Mouse (Mus musculus): ENCODE measurements at regions not wholly inside any gene's neighbourhood (a gene's known extent, or its start where the extent isn't known, plus 50 kb on each side); places are given as distances from the start of the nearest gene placed in this dataset.
A peak's percentile ranks its signal among the peaks of the same experiment; 100 is the strongest.

DNA sequence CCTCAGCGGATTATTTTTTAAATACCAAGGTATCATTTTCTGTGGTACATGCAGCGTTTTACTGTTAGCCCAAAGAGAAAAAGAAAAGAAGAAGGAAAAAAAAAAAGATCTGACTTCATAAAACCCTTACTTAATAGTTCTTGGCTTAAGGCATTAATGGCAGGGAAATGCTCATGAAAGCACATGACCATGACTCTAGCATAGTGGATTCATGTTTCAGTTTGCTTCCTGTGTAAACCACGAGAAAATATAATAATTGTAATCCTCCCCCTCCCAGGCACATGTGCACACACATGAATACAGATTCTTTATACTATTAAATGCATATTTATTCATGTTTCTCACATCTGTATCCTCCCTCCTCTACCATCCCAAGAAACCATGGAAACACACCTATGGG, 486.9 kb upstream of the Gm9747 start:
- no peak for DNase-seq

DNA sequence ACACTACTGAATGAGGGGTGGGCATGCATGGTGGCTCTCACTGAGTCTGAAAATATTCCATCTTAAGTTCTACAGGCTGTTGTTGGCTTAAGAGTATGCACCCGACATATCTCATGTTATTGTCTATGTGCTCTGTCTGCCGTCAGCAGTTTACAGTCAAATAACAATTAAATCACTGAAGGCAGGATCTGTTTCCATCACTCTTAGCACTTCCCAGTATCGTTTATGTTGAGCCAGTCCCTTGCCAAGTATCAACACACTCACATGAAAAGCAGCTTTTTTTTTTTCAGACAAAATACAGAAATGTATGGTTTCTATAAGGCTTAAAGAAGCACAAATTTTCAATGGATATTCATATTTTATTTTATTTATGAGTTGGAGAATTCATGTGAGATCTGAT, 485.9 kb upstream of the Gm9747 start:
- DNase-seq: no peak

GRCm38 (mm10) chr1:81754067-81754466, 478.8 kb upstream of the Gm9747 start:
- no peak for DNase-seq

DNA sequence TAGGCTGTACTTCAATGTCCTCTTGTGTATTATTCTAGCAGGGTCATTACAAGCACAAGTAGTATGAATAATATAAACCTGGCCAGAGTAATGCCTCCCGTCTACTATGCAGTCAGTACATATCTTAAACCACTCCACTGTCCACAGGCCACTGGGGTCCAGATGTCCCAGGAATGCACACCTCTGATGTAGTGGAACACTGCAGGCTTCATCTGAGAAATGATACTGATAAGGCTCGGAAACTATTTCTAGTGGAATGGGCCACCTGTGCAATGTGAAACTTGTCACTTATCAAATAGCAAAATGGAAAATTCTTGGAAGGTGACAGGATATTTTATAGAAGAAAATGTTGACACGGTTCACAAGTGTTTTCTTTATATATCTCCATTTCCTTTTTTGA, 477.6 kb upstream of the Gm9747 start:
- no peak for DNase-seq

GRCm38 (mm10) chr1:81755694-81756093, 477.2 kb upstream of the Gm9747 start:
- DNase-seq: no peak

- no peak for DNase-seq
Observed at GRCm38 (mm10) chr1:81759919-81760318, 473.0 kb upstream of the Gm9747 start.

DNA sequence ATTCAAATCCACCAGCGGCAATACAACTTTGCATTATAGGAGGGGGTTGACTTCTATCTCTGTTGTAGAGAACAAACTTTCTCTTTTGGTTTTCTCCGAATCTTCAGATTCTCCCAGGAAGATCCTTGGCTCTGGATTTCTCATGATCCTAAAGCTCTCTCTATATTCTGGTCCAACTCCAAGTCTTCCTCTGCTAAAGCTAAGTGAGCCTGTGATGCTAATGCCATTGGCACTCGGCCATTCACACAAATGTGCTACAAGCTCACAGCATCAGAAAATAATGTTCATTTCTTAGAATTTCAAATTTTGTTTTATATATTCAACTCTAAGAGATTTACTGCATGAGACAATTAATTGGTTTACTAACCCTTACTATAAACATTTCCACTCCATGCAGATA, 461.2 kb upstream of the Gm9747 start:
- DNase-seq: no peak

DNA sequence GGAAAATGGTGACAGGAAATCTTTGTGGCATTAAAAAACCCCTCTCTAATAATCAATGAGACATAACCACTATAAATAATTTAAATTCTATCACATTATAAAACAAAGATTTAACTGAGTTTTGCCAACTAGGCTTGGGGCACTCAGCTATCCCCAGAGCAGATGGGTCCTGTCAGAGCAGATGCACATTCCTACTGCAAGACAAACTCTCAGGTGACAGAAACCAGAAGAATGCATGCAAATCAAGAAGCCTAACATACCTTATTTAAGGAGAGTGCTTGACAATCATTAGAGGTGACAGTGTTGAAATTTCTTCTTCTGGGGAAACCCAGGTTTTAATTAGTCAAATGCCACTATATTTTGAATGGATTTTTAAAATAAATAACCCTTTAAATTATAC, 452.3 kb upstream of the Gm9747 start:
- DNase-seq: no peak

DNA sequence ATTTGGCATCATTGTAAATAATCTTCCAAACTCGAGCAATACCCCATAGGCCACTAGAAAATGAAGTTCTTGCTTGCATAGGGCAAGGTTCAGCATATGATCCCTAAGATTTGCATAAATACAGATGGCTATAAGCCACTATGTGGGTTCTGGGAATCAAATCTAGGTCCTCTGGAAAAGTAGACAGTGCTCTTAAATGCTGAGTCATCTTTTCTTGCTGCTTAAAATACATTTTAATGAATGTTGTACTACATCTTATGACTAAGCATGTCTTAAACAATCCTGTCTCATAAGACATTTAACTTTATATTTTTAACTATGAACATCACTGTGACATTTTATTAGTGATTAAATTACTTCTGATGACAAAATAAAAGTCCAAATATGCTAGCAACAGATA, 448.6 kb upstream of the Gm9747 start:
- DNase-seq: no peak

GRCm38 (mm10) chr1:81794771-81795170, 438.1 kb upstream of the Gm9747 start:
- no peak for DNase-seq

DNA sequence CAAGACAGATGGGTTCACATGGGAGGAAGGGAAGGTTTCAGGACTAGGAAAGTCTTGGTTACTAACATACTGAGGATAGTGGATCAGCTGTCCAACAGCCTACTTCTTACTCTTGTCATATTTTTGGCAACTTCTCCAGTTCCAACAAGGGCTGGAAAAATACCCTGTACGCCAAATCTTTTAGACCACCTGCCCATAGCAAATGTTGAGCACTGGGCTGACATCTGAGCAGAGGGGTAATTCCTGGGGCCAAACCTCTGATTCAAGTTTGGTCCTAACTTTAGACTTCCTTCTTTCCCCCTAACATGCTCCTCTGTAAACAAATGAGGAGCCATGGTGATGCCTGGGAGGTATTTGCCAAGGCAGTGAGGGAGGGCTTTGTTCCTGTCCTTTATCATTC, 437.5 kb upstream of the Gm9747 start:
- DNase-seq: no peak

DNA sequence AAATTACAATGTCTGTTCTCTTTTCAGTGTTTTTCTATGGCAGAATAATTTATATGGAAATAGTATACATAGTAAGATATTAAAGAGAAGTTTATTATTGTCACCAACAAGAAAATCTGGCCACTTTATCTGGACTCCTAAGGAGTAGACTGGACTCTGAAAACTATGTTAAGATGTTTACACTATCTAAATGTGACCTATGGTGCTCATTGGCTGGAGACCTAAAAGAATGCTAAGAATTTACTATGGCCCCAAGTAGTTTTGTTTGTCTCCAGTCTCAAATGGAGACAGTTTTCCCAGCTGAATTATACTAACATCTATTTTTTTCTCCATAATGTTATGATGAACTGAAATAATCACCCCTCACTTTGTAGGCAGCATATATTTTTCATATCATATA, 421.3 kb upstream of the Gm9747 start:
- DNase-seq: no peak

- no peak for DNase-seq
Observed at GRCm38 (mm10) chr1:81818884-81819283, 414.0 kb upstream of the Gm9747 start.

DNA sequence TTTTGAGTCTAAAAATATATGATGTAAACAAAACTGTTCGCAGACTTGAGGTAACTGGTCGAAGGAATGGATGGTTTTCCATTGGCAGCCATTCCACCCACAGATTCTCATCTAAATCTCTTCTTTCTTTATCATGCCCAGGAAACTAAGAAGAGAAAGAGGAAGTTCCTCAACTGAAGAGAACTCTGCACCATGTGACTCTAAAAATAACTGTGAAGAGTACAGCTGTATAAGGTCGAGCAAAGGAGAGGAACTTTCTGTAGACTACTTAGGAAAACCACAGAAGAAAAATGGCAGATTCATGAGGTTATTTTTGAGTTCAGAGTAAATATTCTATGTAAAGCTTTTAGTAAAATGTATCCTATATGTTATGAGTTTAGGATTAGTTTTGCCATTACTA, 390.9 kb upstream of the Gm9747 start:
- no peak for DNase-seq

DNA sequence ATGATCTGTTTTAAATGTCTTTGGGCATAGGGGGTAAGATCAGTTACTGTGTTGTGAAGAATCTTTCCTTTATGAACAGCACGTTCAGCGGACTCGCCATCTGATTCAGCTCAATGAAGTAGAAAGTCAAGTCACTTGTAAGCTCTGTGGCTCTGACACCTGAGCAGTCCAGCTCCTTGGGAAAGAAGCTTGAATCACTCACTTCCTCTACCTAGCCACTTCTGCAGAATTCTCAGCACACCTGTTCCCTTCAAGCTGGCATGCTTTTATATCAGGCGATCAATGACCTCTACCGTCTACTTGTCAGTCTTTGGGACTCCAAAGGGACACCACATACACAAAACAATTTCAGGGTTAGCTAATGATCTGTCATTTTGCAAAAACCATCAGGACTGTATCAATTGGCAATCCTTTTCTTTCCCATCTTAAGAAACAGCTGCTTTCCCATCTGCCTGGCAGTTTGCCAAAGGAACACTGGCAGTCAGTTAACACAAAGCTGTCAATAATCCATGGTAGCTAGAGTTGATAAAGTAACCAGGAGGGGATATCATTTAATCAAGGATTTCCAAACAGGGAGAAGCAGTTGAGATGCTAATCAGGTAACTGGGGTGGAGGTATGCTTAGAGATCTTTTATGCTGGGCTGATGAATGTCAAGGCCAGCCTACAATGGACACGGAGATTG, 382.3 kb upstream of the Gm9747 start:
- DNase-seq: no peak

DNA sequence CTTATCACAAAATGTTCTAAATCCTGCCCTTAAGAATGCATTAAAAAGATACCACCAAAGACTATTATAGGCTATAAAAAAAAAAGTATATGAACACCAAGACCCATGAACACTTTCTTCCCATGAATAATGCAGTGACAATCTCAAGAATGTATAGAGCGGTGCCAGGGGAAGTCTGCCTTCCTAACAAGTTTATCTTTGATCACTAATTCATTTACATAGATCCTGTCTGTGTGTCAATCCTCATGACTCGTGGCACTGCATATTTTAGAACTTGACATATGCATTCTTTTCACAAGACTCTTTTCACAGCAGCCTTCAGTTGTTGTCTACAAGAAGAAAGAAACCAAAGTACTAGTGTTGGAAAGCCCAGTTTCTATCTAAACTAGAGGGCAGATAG, 373.4 kb upstream of the Gm9747 start:
- DNase-seq: no peak

GRCm38 (mm10) chr1:81864571-81864970, 368.3 kb upstream of the Gm9747 start:
- no peak for DNase-seq

DNA sequence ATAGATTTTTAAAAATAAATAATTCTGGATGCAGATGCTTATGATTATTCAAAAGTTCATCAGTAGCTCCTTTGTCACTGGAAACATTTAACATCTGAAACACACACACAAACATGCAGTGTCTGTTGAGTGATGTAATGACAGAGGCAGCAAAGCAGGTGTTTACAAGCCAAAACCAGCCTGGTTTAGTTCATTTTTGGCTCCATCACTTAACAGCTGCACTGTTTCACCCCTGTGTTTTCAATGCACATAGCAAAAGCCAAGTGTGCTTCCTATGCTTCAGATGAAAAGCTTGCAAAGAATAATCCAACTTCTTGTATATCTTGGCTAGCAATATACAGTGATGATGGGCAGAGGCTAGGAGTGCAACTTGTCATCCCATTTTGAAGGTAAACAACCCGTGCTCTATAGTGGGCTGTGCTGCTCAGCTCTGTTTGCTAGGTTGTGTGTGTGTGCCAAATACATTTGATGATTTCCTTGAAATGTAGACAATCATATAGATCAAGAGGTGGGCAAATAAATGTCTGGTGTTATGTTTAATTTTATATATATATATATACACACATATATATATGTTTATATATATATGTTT, 345.9 kb upstream of the Gm9747 start:
- DNase-seq: no peak

DNA sequence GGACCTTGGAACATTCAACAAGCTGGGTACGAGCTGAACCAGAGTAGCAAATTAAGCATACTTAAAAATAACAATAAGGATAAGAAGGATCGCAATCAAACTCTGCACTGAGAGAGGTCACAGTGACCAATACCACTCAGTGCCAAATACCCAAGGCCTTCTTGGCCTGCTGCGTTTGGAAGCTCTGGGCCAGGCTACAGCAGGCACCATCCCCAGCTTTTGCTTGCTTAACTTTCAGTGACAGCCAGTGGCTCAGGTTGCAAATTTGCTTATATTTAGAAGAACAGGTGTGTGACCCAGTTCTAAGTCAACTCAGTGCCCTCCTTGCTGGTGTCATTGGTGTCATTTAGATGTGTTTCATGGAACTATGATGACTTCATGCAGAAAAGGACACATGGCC, 335.7 kb upstream of the Gm9747 start:
- DNase-seq: peak; percentile 19

DNA sequence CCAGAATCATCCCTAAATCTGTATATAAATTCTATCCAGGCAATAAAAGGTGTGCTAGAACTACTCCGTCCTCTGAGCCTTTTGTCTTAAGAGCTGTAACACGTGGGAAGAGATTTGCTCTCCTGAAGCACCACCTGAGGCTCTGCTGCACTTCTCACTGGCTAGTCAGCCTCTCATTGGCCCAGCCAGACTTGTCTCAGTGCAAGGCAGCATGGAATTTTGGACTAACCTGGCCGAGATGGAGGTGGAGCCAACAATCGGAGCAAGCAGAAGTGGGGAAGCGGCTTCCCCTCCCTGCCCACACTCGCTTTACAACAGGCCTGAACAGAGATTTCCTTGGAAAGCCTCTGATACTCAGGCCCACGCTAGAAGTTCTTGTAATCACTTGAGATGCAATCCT, 332.1 kb upstream of the Gm9747 start:
- DNase-seq: no peak

DNA sequence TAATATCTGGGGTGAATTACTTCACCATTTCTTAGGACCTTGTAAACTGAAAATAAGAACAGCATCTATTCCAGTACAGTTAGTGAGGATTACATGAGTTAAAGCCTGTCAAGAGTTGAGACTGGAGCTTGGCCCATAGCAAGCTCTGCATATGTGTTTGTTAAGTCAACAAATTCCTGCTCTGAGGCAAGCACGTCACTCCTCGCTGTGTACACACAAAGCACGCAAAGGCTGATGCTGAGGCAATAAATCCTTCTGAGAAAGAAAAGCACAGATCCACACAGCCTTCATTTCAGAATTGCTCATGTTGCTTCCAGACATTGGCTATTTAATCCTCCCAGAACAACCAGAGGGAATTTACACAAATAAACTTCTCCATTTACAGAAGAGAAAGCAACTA, 328.9 kb upstream of the Gm9747 start:
- DNase-seq: no peak

- DNase-seq: no peak
Observed at GRCm38 (mm10) chr1:81912607-81913006, 320.3 kb upstream of the Gm9747 start.

- DNase-seq: no peak
Observed at GRCm38 (mm10) chr1:81913561-81913964, 319.3 kb upstream of the Gm9747 start.

- DNase-seq: no peak
Observed at GRCm38 (mm10) chr1:81916840-81917239, 316.1 kb upstream of the Gm9747 start.

DNA sequence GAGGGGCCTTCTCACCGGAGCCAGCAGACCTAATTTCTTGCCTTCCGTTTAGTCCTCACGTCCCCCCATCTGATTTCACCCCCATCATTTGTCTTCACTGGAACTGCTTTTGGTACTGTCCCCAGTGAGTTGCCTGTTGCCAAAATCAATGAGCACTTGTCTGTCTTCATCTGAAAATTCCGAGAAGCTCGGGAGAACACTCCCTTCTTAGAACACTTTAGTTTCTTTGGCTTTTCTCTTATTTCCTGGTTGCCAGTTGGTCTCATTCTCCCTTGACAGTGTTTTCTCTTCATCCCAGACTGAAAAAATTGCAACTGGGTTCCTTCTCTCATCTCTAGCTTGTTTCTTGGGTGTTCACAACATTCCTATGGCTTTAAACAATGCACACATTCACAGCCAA, 305.2 kb upstream of the Gm9747 start:
- DNase-seq: peak; percentile 5

Measured in adrenal gland, postnatal 14 days (tissue).